Mouse (Mus musculus): ENCODE results near the gene Il17re. TPM values are rescaled to one million over a fixed set of nuclear protein-coding genes. Genes with fewer than 3 reads are reported as not detected.

Il17re gene
- polyA plus RNA-seq, 1 experiment = 0.47 TPM

- Histone ChIP-seq H3K4me3 (ENCODE audit: insufficient read depth, low read length) (no peak overlapping the region), H3K27ac (ENCODE audit: insufficient read depth, low read depth, low read length) (no peak overlapping the region), H3K4me1 (ENCODE audit: control insufficient read depth, insufficient read depth, low read length) (no peaks in the 10 kb centered on the region)
- TF ChIP-seq POLR2A (IDR thresholded peaks at IDR 0.05; ENCODE audit: borderline replicate concordance, low read depth, low read length) (no peak), CTCF (IDR thresholded peaks at IDR 0.05; ENCODE audit: low read depth, low read length) (no peak)
Measured at GRCm38 (mm10) chr6:113429965-113430364, 28.3 kb upstream of the Il17re start.

DNA sequence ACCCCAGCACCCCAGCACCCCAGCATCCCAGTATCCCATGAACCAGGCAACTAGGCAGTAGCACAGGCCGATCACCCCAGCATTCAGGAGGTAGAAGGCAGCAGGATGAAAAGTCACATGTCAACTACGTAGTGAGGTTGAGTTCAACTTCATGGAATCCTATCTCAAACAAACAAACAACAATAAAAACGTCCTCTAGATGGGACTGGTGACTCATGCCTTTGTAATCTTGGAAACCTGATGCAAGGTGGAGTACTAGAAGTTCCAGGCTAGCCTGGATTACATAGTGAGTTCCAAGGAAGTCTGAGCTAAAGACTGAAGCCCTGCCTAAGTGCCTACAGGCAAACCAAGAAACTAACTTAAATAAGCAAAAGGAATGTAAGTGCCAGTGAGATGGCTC, 27.4 kb upstream of the Il17re start:
- H3K4me1 ChIP-seq (ENCODE audit: control insufficient read depth, insufficient read depth, low read length) = 0 out of 2 replicates have a peak, but pooled peaks cover under 1% of the 10 kb centered on the region
- no peak overlapping the region for H3K27ac ChIP-seq (ENCODE audit: insufficient read depth, low read depth, low read length)
- no peak for TF ChIP-seq CTCF (IDR thresholded peaks at IDR 0.05; ENCODE audit: low read depth, low read length)
- TF ChIP-seq POLR2A (IDR thresholded peaks at IDR 0.05; ENCODE audit: borderline replicate concordance, low read depth, low read length) = no peak
- no peak overlapping the region for H3K4me3 ChIP-seq (ENCODE audit: insufficient read depth, low read length)

- TF ChIP-seq CTCF (IDR thresholded peaks at IDR 0.05; ENCODE audit: low read depth, low read length) (no peak), POLR2A (IDR thresholded peaks at IDR 0.05; ENCODE audit: borderline replicate concordance, low read depth, low read length) (no peak)
- Histone ChIP-seq H3K4me1 (ENCODE audit: control insufficient read depth, insufficient read depth, low read length) (0 out of 2 replicates have a peak, but pooled peaks cover 2% of the 10 kb centered on the region), H3K27ac (ENCODE audit: insufficient read depth, low read depth, low read length) (no peak overlapping the region), H3K4me3 (ENCODE audit: insufficient read depth, low read length) (no peak overlapping the region)
Measured at GRCm38 (mm10) chr6:113431801-113432200, 26.5 kb upstream of the Il17re start.

DNA sequence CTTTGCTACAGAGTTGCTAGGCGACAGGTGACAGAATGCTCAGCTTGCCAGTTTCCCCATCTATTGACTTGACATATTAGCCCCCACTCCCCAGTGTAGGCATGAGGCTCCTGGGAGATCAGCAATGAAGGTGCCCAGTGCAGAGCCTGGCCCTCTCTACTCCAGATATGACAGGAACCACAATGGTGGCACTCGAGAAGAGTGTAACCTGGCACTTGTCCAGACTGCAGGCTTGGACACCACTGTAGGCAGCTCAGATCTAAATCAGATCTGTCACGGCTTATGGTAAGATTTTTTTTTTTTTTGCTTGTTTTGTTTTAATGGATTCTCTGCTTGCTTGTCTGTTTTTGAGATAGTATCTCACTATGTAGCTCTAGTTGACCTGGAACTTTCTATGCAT, 24.6 kb upstream of the Il17re start:
- Histone ChIP-seq H3K4me3 (ENCODE audit: insufficient read depth, low read length) (no peak overlapping the region), H3K27ac (ENCODE audit: insufficient read depth, low read depth, low read length) (no peak overlapping the region), H3K4me1 (ENCODE audit: control insufficient read depth, insufficient read depth, low read length) (0 out of 2 replicates have a peak, but pooled peaks cover 2% of the 10 kb centered on the region)
- TF ChIP-seq POLR2A (IDR thresholded peaks at IDR 0.05; ENCODE audit: borderline replicate concordance, low read depth, low read length) = no peak

GRCm38 (mm10) chr6:113434691-113435090, 23.6 kb upstream of the Il17re start:
- no peak overlapping the region for H3K27ac ChIP-seq (ENCODE audit: insufficient read depth, low read depth, low read length)
- 0 out of 2 replicates have a peak, but pooled peaks cover 2% of the 10 kb centered on the region for H3K4me1 ChIP-seq (ENCODE audit: control insufficient read depth, insufficient read depth, low read length)
- H3K4me3 ChIP-seq (ENCODE audit: insufficient read depth, low read length) = no peak overlapping the region
- TF ChIP-seq POLR2A (IDR thresholded peaks at IDR 0.05; ENCODE audit: borderline replicate concordance, low read depth, low read length) (no peak), CTCF (IDR thresholded peaks at IDR 0.05; ENCODE audit: low read depth, low read length) (no peak)

- TF ChIP-seq POLR2A (IDR thresholded peaks at IDR 0.05; ENCODE audit: borderline replicate concordance, low read depth, low read length) (no peak), CTCF (IDR thresholded peaks at IDR 0.05; ENCODE audit: low read depth, low read length) (no peak)
- Histone ChIP-seq H3K4me3 (ENCODE audit: insufficient read depth, low read length) (no peak within 1 kb of the TSS), H3K27ac (ENCODE audit: insufficient read depth, low read depth, low read length) (no peak within 1 kb of the TSS), H3K4me1 (ENCODE audit: control insufficient read depth, insufficient read depth, low read length) (0 out of 2 replicates have a peak, but pooled peaks cover 2% of the 10 kb centered on the region)
Measured at GRCm38 (mm10) chr6:113435664-113436205, 22.5 kb upstream of the Il17re start, which contains the start of gene Cidec. Cidec (minus strand) TSS chr6:113435760.

GRCm38 (mm10) chr6:113437135-113437534, 21.1 kb upstream of the Il17re start:
- Histone ChIP-seq H3K4me3 (ENCODE audit: insufficient read depth, low read length) (no peak overlapping the region), H3K27ac (ENCODE audit: insufficient read depth, low read depth, low read length) (no peak overlapping the region)

DNA sequence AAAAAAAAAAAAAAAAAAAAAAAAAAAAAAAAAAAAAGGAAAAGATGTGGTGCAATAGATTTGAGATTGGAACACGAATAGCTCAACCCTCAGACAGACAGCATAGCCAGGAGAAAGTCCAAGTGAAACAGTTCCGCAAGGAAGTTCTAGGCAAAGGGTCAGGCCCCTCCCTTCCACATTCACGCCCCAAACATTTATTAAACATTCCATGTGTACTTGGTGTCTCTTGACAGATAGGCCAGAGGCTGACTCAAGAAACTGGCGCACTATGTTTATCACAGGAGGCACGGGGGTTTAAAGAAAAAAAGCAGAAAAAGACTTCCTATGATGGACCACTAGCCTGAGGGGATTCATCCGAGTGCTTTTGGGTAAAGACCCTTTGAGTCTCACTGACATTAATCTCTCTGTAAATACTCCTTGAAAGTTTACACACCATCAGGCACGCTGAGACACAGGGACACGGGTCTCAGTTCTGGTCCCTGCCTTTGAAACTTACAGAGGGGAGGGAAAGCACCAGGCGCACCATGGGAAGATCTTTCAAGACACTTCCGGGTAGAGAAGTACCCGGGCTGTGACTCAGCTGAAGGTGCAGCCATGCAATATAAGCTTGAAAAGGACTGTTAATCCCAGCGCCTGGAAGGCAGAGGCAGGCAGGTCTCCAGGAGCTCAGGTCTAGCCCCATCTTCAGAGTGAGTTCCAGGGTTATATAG, 19.4 kb upstream of the Il17re start:
- Histone ChIP-seq H3K4me3 (ENCODE audit: insufficient read depth, low read length) (no peak overlapping the region), H3K27ac (ENCODE audit: insufficient read depth, low read depth, low read length) (no peak overlapping the region), H3K4me1 (ENCODE audit: control insufficient read depth, insufficient read depth, low read length) (peaks cover 12% of the 10 kb centered on the region)
- TF ChIP-seq CTCF (IDR thresholded peaks at IDR 0.05; ENCODE audit: low read depth, low read length) (no peak), POLR2A (IDR thresholded peaks at IDR 0.05; ENCODE audit: borderline replicate concordance, low read depth, low read length) (no peak)

More at GRCm38 (mm10) chr6:113437135-113437534, 21.1 kb upstream of the Il17re start:
- H3K4me1 ChIP-seq (ENCODE audit: control insufficient read depth, insufficient read depth, low read length) = peaks cover 5% of the 10 kb centered on the region; the same call in 1 of the 2 replicates
- TF ChIP-seq POLR2A (IDR thresholded peaks at IDR 0.05; ENCODE audit: borderline replicate concordance, low read depth, low read length) (no peak), CTCF (IDR thresholded peaks at IDR 0.05; ENCODE audit: low read depth, low read length) (no peak)

DNA sequence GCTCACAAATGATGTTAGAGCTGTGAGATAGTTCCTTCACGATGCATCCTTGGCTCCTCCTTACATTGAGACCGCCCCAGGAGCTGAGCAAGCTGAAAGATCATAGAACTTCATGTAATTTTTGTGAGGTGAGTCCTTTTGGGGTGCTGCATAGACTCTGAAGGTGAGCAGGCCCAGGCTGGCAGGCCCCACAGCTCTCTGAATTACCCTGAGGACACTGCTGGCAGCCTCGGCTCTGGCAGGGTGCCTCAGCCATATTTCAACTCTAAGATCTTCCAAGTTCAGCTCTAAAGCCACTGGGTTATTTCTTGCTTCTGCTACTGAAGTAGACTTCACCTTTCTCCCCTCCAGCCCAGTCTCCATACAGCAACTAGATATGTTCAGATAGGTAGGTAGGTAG, 17.6 kb upstream of the Il17re start:
- H3K4me3 ChIP-seq (ENCODE audit: insufficient read depth, low read length) = no peak overlapping the region
- peaks cover 12% of the 10 kb centered on the region for H3K4me1 ChIP-seq (ENCODE audit: control insufficient read depth, insufficient read depth, low read length)
- no peak overlapping the region for H3K27ac ChIP-seq (ENCODE audit: insufficient read depth, low read depth, low read length)
- TF ChIP-seq CTCF (IDR thresholded peaks at IDR 0.05; ENCODE audit: low read depth, low read length) (no peak), POLR2A (IDR thresholded peaks at IDR 0.05; ENCODE audit: borderline replicate concordance, low read depth, low read length) (no peak)

GRCm38 (mm10) chr6:113441147-113441680, 17.1 kb upstream of the Il17re start:
- peaks cover 10% of the 10 kb centered on the region for H3K4me1 ChIP-seq (ENCODE audit: control insufficient read depth, insufficient read depth, low read length)
- TF ChIP-seq CTCF (IDR thresholded peaks at IDR 0.05; ENCODE audit: low read depth, low read length) (peak; percentile 49), POLR2A (IDR thresholded peaks at IDR 0.05; ENCODE audit: borderline replicate concordance, low read depth, low read length) (no peak)
- H3K27ac ChIP-seq (ENCODE audit: insufficient read depth, low read depth, low read length) = no peak overlapping the region
- H3K4me3 ChIP-seq (ENCODE audit: insufficient read depth, low read length) = no peak overlapping the region
